Mouse (Mus musculus) liver, adult 2 months (tissue): ENCODE results near the gene Trp73. TPM values are rescaled to one million over a fixed set of nuclear protein-coding genes. Genes with fewer than 3 reads are reported as not detected.

Experiments used
- DNase-seq: peaks from one replicate; pipeline ENCODE4 v3.0.0-alpha.2; 2011; ENCODE audit warnings: low read depth, low spot score; ENCODE audit errors: extremely low read depth
- H3K27ac ChIP-seq: fragments of 200-500 bp; replicated peaks from 2 replicates; pipeline ENCODE4 v1.5.1; 2012; ENCODE audit warnings: low read depth, mild to moderate bottlenecking, control low read depth, inconsistent platforms, low read length; ENCODE audit not compliant: insufficient read depth
- H3K27me3 ChIP-seq: fragments of 200-500 bp; 2 replicates; pipeline ENCODE4 v1.6.1; 2012; ENCODE audit warnings: mild to moderate bottlenecking, moderate library complexity, low read length, inconsistent platforms; ENCODE audit not compliant: control insufficient read depth, insufficient read depth
- H3K36me3 ChIP-seq: fragments of 200-500 bp; 2 replicates; pipeline ENCODE4 v1.6.1; 2012; ENCODE audit warnings: low read length, inconsistent platforms; ENCODE audit not compliant: control insufficient read depth, insufficient read depth
- H3K4me1 ChIP-seq: fragments of 200-500 bp; 2 replicates; pipeline ENCODE4 v1.6.1; 2011; ENCODE audit warnings: low read length; ENCODE audit not compliant: control insufficient read depth, insufficient read depth
- H3K4me3 ChIP-seq: fragments of 200-500 bp; 2 replicates; pipeline ENCODE4 v1.5.1; 2011; ENCODE audit warnings: low read depth, mild to moderate bottlenecking, control low read depth, low read length, moderate library complexity; ENCODE audit not compliant: insufficient read depth
- H3K79me2 ChIP-seq: fragments of 200-500 bp; 2 replicates; pipeline ENCODE4 v1.6.1; 2012; ENCODE audit warnings: inconsistent platforms, mild to moderate bottlenecking, low read length, moderate library complexity; ENCODE audit not compliant: control insufficient read depth, insufficient read depth
- H3K9ac ChIP-seq: fragments of 200-500 bp; 2 replicates; pipeline ENCODE4 v1.6.1; 2012; ENCODE audit warnings: low read depth, mild to moderate bottlenecking, control low read depth, inconsistent platforms, low read length
- CTCF ChIP-seq: fragments of 200-500 bp; IDR thresholded peaks from 2 replicates; pipeline ENCODE4 v1.5.1; 2011; ENCODE audit warnings: low read depth, low read length, control low read depth
- POLR2A ChIP-seq: fragments of 200-500 bp; IDR thresholded peaks from 2 replicates; pipeline ENCODE4 v1.6.1; 2011; ENCODE audit warnings: low read length, control low read depth; ENCODE audit not compliant: insufficient read depth; ENCODE audit errors: extremely low read depth
- WGBS: fragments of 180-500 bp; shearing (Covaris S2); methylation state at CpG from one replicate; pipeline ENCODE4 v1.1.7; 2018; 5-methylcytosine and 5-hydroxymethylcytosine counted together
- polyA plus RNA-seq: library from polyadenylated mRNA; depleted of rRNA; stranded (reverse); fragments of >200 nt; gene quantifications from 2 replicates; pipeline ENCODE4 v1.2.3, GENCODE M21; 2012
- total RNA-seq: library from RNA; depleted of rRNA; stranded (reverse); fragments of >200 nt; gene quantifications from 2 replicates; pipeline ENCODE4 v1.2.3, GENCODE M21; 2014

Trp73 gene
- total and polyA plus RNA-seq, 2 experiments = not detected

- Histone ChIP-seq H3K27ac (no peak overlapping the region), H3K79me2 (no peaks in the 10 kb centered on the region), H3K4me1 (peaks cover 23% of the 10 kb centered on the region; the same call in 1 of the 2 replicates), H3K4me3 (no peak overlapping the region), H3K27me3 (no peaks in the 10 kb centered on the region), H3K36me3 (peaks cover 5% of the 10 kb centered on the region; the same call in 1 of the 2 replicates), H3K9ac (no peak overlapping the region)
- TF ChIP-seq POLR2A = no peak
- TF ChIP-seq CTCF = no peak
- DNase-seq = no peak
- WGBS = 95% methylated on average over 14 of the region's 14 CpGs
Observed at GRCm38 (mm10) chr4:154157970-154158662, 18.1 kb upstream of the Trp73 start.

- Histone ChIP-seq H3K36me3 (peaks cover 5% of the 10 kb centered on the region; the same call in 1 of the 2 replicates), H3K4me3 (no peak overlapping the region), H3K4me1 (peaks cover 26% of the 10 kb centered on the region)
Observed at GRCm38 (mm10) chr4:154156050-154156449, 16.0 kb upstream of the Trp73 start.

GRCm38 (mm10) chr4:154154104-154154503, 14.1 kb upstream of the Trp73 start:
- Histone ChIP-seq H3K9ac (peak overlapping the region; percentile 27; the same call in 1 of the 2 replicates), H3K27me3 (no peaks in the 10 kb centered on the region), H3K27ac (peak overlapping the region; percentile 70), H3K4me3 (no peak overlapping the region), H3K4me1 (peaks cover 18% of the 10 kb centered on the region), H3K79me2 (no peaks in the 10 kb centered on the region), H3K36me3 (peaks cover 5% of the 10 kb centered on the region; the same call in 1 of the 2 replicates)
- DNase-seq = peak; percentile 84
- peak; percentile 0; the same call in 1 of the 2 replicates for TF ChIP-seq CTCF
- no peak for TF ChIP-seq POLR2A
- WGBS = 16% methylated on average over 11 of the region's 11 CpGs

More at GRCm38 (mm10) chr4:154156050-154156449, 16.0 kb upstream of the Trp73 start:
- no peak overlapping the region for H3K27ac ChIP-seq
- H3K27me3 ChIP-seq = no peaks in the 10 kb centered on the region
- no peak for DNase-seq
- no peak for TF ChIP-seq POLR2A
- no peak for TF ChIP-seq CTCF
- WGBS = 85% methylated on average over 7 of the region's 7 CpGs
- H3K79me2 ChIP-seq = no peaks in the 10 kb centered on the region
- no peak overlapping the region for H3K9ac ChIP-seq

GRCm38 (mm10) chr4:154146342-154146741, 6.3 kb upstream of the Trp73 start:
- Histone ChIP-seq H3K27me3 (0 out of 2 replicates have a peak, but pooled peaks cover 2% of the 10 kb centered on the region), H3K36me3 (peaks cover 2% of the 10 kb centered on the region), H3K79me2 (no peaks in the 10 kb centered on the region; the same call in 1 of the 2 replicates), H3K27ac (no peak overlapping the region), H3K9ac (no peak overlapping the region), H3K4me3 (no peak overlapping the region), H3K4me1 (peaks cover 6% of the 10 kb centered on the region; the same call in 1 of the 2 replicates)
- WGBS = 84% methylated on average over 10 of the region's 10 CpGs
- TF ChIP-seq POLR2A (no peak), CTCF (no peak)
- DNase-seq = no peak

- H3K36me3 ChIP-seq = peaks cover 2% of the 10 kb centered on the region
- no peak for TF ChIP-seq POLR2A
- TF ChIP-seq CTCF = no peak
- no peak overlapping the region for H3K4me3 ChIP-seq
- DNase-seq = no peak
- H3K9ac ChIP-seq = no peak overlapping the region
- no peak overlapping the region for H3K27ac ChIP-seq
- peaks cover 10% of the 10 kb centered on the region; the same call in 1 of the 2 replicates for H3K4me1 ChIP-seq
- no peaks in the 10 kb centered on the region; the same call in 1 of the 2 replicates for H3K79me2 ChIP-seq
- peaks cover 15% of the 10 kb centered on the region for H3K27me3 ChIP-seq
- WGBS = 96% methylated on average over 3 of the region's 3 CpGs
Observed at GRCm38 (mm10) chr4:154144712-154145111, 4.7 kb upstream of the Trp73 start.
